Mouse (Mus musculus): Measurements from ENCODE around the gene Syne1. TPM values are rescaled to one million over a fixed set of nuclear protein-coding genes. Genes with fewer than 3 reads are reported as not detected.

Gene Syne1
- total and polyA plus RNA-seq, 2 experiments from 2014 or later: 25.9 to 71.2 TPM

- ATAC-seq (ENCODE audit: insufficient read depth, low read depth): no peak
- H3K4me3 ChIP-seq (ENCODE audit: low read depth, low read length): no peak overlapping the region
- H3K27me3 ChIP-seq (ENCODE audit: control insufficient read depth, insufficient read depth, low read length): no peaks in the 10 kb centered on the region
- H3K4me2 ChIP-seq (ENCODE audit: low read depth, low read length): no peak overlapping the region
- no peak overlapping the region for H3K9ac ChIP-seq (replicated peaks; ENCODE audit: low read depth, low read length)
- DNase-seq (ENCODE audit: low spot score): no peak
- no peaks in the 10 kb centered on the region for H3K36me3 ChIP-seq (replicated peaks; ENCODE audit: control insufficient read depth, insufficient read depth, low read length)
- TF ChIP-seq CTCF (IDR thresholded peaks at IDR 0.05; ENCODE audit: low read depth) (no peak), EP300 (IDR thresholded peaks at IDR 0.05; ENCODE audit: low read depth) (no peak)
- 45% methylated on average over 2 of the region's 2 CpGs for WGBS
- H3K27ac ChIP-seq (ENCODE audit: low read depth): no peak overlapping the region
- H3K4me1 ChIP-seq (ENCODE audit: control insufficient read depth, insufficient read depth): no peaks in the 10 kb centered on the region
- no peaks in the 10 kb centered on the region for H3K9me3 ChIP-seq (replicated peaks; ENCODE audit: control insufficient read depth, low read length)
These were observed 172.3 kb downstream of the Syne1 start for GRCm38 (mm10) chr10:5378969-5379368.

DNA sequence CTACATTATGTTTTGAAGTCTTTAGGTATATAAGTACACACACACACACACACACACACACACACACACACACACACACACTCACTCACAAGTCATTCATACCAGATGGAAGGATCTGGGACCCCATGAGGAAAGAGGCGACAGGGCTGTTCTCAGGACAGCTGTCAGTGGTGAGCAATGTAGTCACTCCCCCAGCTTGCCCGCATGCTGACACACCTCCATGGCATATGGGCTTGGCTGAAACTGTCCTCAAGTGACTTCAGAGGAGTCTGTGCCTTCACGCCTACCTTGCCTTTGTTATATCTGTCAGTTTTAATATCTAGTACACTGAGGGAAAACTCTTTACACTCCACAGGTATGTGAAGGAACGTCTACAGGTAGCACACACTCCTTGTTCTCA lies 181.7 kb downstream of the Syne1 start:
- H3K4me1 ChIP-seq (ENCODE audit: control insufficient read depth, insufficient read depth): no peaks in the 10 kb centered on the region
- DNase-seq (ENCODE audit: low spot score) (no peak), ATAC-seq (ENCODE audit: insufficient read depth, low read depth) (no peak)
- H3K4me3 ChIP-seq (ENCODE audit: low read depth, low read length): no peak overlapping the region
- no peak overlapping the region for H3K27ac ChIP-seq (ENCODE audit: low read depth)
- H3K36me3 ChIP-seq (replicated peaks; ENCODE audit: control insufficient read depth, insufficient read depth, low read length): no peaks in the 10 kb centered on the region
- no peak overlapping the region for H3K4me2 ChIP-seq (ENCODE audit: low read depth, low read length)
- TF ChIP-seq CTCF (IDR thresholded peaks at IDR 0.05; ENCODE audit: low read depth) (no peak), EP300 (IDR thresholded peaks at IDR 0.05; ENCODE audit: low read depth) (no peak)
- H3K27me3 ChIP-seq (ENCODE audit: control insufficient read depth, insufficient read depth, low read length): no peaks in the 10 kb centered on the region
- no peak overlapping the region for H3K9ac ChIP-seq (replicated peaks; ENCODE audit: low read depth, low read length)
- 65% methylated on average over 4 of the region's 4 CpGs for WGBS
- no peaks in the 10 kb centered on the region for H3K9me3 ChIP-seq (replicated peaks; ENCODE audit: control insufficient read depth, low read length)

DNA sequence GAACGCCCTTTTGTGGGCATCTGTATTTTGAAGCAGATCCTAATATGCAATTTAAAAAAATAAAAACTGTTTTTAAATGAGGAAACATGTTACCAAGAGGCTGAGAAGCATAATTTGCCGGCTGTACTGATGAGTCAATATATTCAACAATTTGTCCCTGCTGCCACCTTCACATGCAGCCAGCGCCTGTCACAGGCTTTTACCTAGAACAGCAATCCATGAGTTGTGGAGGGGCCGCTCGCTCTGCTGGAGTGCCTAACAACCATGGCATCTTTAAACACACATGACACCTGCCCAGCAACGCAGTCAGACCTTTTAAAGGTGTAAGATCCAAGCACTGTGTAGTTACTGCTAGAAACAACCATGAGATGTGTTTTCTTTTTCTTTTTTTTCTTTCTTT lies 183.0 kb downstream of the Syne1 start:
- no peaks in the 10 kb centered on the region for H3K27me3 ChIP-seq (ENCODE audit: control insufficient read depth, insufficient read depth, low read length)
- no peak overlapping the region for H3K4me2 ChIP-seq (ENCODE audit: low read depth, low read length)
- no peak for TF ChIP-seq EP300 (IDR thresholded peaks at IDR 0.05; ENCODE audit: low read depth)
- TF ChIP-seq CTCF (IDR thresholded peaks at IDR 0.05; ENCODE audit: low read depth): no peak
- H3K9ac ChIP-seq (replicated peaks; ENCODE audit: low read depth, low read length): no peak overlapping the region
- no peak overlapping the region for H3K27ac ChIP-seq (ENCODE audit: low read depth)
- DNase-seq (ENCODE audit: low spot score): no peak
- H3K9me3 ChIP-seq (replicated peaks; ENCODE audit: control insufficient read depth, low read length): no peaks in the 10 kb centered on the region
- no peak overlapping the region for H3K4me3 ChIP-seq (ENCODE audit: low read depth, low read length)
- H3K4me1 ChIP-seq (ENCODE audit: control insufficient read depth, insufficient read depth): no peaks in the 10 kb centered on the region
- WGBS: 82% methylated on average over 6 of the region's 6 CpGs
- ATAC-seq (ENCODE audit: insufficient read depth, low read depth): no peak
- H3K36me3 ChIP-seq (replicated peaks; ENCODE audit: control insufficient read depth, insufficient read depth, low read length): no peaks in the 10 kb centered on the region

GRCm38 (mm10) chr10:5367465-5368011 lies 183.7 kb downstream of the Syne1 start:
- no peak for ATAC-seq (ENCODE audit: insufficient read depth, low read depth)
- H3K4me1 ChIP-seq (ENCODE audit: control insufficient read depth, insufficient read depth): no peaks in the 10 kb centered on the region
- WGBS: 59% methylated on average over 12 of the region's 12 CpGs
- H3K4me2 ChIP-seq (ENCODE audit: low read depth, low read length): no peak overlapping the region
- no peaks in the 10 kb centered on the region for H3K9me3 ChIP-seq (replicated peaks; ENCODE audit: control insufficient read depth, low read length)
- no peak overlapping the region for H3K27ac ChIP-seq (ENCODE audit: low read depth)
- H3K27me3 ChIP-seq (ENCODE audit: control insufficient read depth, insufficient read depth, low read length): no peaks in the 10 kb centered on the region
- H3K9ac ChIP-seq (replicated peaks; ENCODE audit: low read depth, low read length): no peak overlapping the region
- H3K36me3 ChIP-seq (replicated peaks; ENCODE audit: control insufficient read depth, insufficient read depth, low read length): no peaks in the 10 kb centered on the region
- no peak overlapping the region for H3K4me3 ChIP-seq (ENCODE audit: low read depth, low read length)
- no peak for TF ChIP-seq CTCF (IDR thresholded peaks at IDR 0.05; ENCODE audit: low read depth)
- TF ChIP-seq EP300 (IDR thresholded peaks at IDR 0.05; ENCODE audit: low read depth): no peak
- no peak for DNase-seq (ENCODE audit: low spot score)

- Histone ChIP-seq H3K36me3 (replicated peaks; ENCODE audit: control insufficient read depth, insufficient read depth, low read length) (no peaks in the 10 kb centered on the region), H3K27ac (ENCODE audit: low read depth) (no peak overlapping the region), H3K4me1 (ENCODE audit: control insufficient read depth, insufficient read depth) (no peaks in the 10 kb centered on the region), H3K27me3 (ENCODE audit: control insufficient read depth, insufficient read depth, low read length) (no peaks in the 10 kb centered on the region), H3K4me3 (ENCODE audit: low read depth, low read length) (no peak overlapping the region), H3K9ac (replicated peaks; ENCODE audit: low read depth, low read length) (no peak overlapping the region), H3K4me2 (ENCODE audit: low read depth, low read length) (no peak overlapping the region), H3K9me3 (replicated peaks; ENCODE audit: control insufficient read depth, low read length) (no peaks in the 10 kb centered on the region)
- ATAC-seq (ENCODE audit: insufficient read depth, low read depth) (no peak), DNase-seq (ENCODE audit: low spot score) (no peak)
- TF ChIP-seq CTCF (IDR thresholded peaks at IDR 0.05; ENCODE audit: low read depth) (no peak), EP300 (IDR thresholded peaks at IDR 0.05; ENCODE audit: low read depth) (no peak)
- WGBS: 52% methylated on average over 7 of the region's 7 CpGs
These were observed 190.7 kb downstream of the Syne1 start for GRCm38 (mm10) chr10:5360560-5360959.

DNA sequence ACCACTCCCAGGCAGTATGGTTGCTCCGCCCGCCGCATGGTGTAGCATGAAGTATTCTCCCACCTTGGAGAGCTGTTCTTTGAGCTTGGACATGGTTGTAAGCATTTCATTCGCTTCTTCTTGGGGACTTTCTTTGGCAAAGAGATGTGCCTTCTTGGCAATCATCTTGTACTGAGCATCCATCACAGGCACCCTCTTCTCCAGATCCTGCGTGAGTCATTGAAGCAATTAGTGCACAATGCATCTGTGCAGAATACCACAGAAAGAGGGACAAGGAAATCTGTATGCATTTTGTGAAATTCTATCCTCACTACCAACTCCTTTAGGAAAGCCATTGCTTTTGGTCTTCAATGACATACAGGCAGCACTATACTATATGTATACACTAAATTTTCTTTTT lies 194.7 kb downstream of the Syne1 start:
- TF ChIP-seq EP300 (IDR thresholded peaks at IDR 0.05; ENCODE audit: low read depth) (no peak), CTCF (IDR thresholded peaks at IDR 0.05; ENCODE audit: low read depth) (no peak)

More for the DNA sequence above, 194.7 kb downstream of the Syne1 start:
- DNase-seq (ENCODE audit: low spot score) (no peak), ATAC-seq (ENCODE audit: insufficient read depth, low read depth) (no peak)
- no peaks in the 10 kb centered on the region for H3K27me3 ChIP-seq (ENCODE audit: control insufficient read depth, insufficient read depth, low read length)
- H3K9ac ChIP-seq (replicated peaks; ENCODE audit: low read depth, low read length): no peak overlapping the region
- H3K4me1 ChIP-seq (ENCODE audit: control insufficient read depth, insufficient read depth): no peaks in the 10 kb centered on the region
- H3K4me2 ChIP-seq (ENCODE audit: low read depth, low read length): no peak overlapping the region
- no peak overlapping the region for H3K27ac ChIP-seq (ENCODE audit: low read depth)
- no peaks in the 10 kb centered on the region for H3K9me3 ChIP-seq (replicated peaks; ENCODE audit: control insufficient read depth, low read length)
- 85% methylated on average over 5 of the region's 5 CpGs for WGBS
- H3K36me3 ChIP-seq (replicated peaks; ENCODE audit: control insufficient read depth, insufficient read depth, low read length): no peaks in the 10 kb centered on the region
- H3K4me3 ChIP-seq (ENCODE audit: low read depth, low read length): no peak overlapping the region

Measured in heart, postnatal 0 days (tissue).